Mouse (Mus musculus) midbrain, postnatal 0 days (tissue): ENCODE results near the gene Pin4. TPM values are rescaled to one million over a fixed set of nuclear protein-coding genes. Genes with fewer than 3 reads are reported as not detected.
A peak's percentile ranks its signal among the peaks of the same experiment; 100 is the strongest.

Experiments used
- ATAC-seq: fragments of 200-750 bp; cut with Nextera tagmentation; 2 replicates; pipeline ENCODE4 v1.8.0; 2017; ENCODE audit warnings: moderate number of reproducible peaks, mild to moderate bottlenecking, moderate TSS enrichment, moderate library complexity; ENCODE audit not compliant: low FRiP score
- DNase-seq: peaks from one replicate; pipeline ENCODE4 v3.0.0-alpha.2; 2015; ENCODE audit warnings: low spot score
- H3K27ac ChIP-seq: fragments of 300-500 bp; sonication (generic); 2 replicates; pipeline ENCODE4 v1.5.1; 2014; ENCODE audit warnings: low read depth, mild to moderate bottlenecking, low read length, mixed read lengths
- H3K27me3 ChIP-seq: fragments of 300-500 bp; sonication (generic); 2 replicates; pipeline ENCODE4 v1.6.1; 2014; ENCODE audit warnings: low read length, control low read depth, mixed read lengths; ENCODE audit not compliant: insufficient read depth
- H3K36me3 ChIP-seq: fragments of 300-500 bp; sonication (generic); 2 replicates; pipeline ENCODE4 v1.6.1; 2014; ENCODE audit warnings: low read length, control low read depth, mixed read lengths; ENCODE audit not compliant: insufficient read depth
- H3K4me1 ChIP-seq: fragments of 300-500 bp; sonication (generic); 2 replicates; pipeline ENCODE4 v1.6.1; 2014; ENCODE audit warnings: mild to moderate bottlenecking, control low read depth, antibody characterized with exemption, low read length, mixed read lengths; ENCODE audit not compliant: insufficient read depth
- H3K4me2 ChIP-seq: fragments of 300-500 bp; sonication (generic); 2 replicates; pipeline ENCODE4 v1.6.1; 2014; ENCODE audit warnings: low read depth, mild to moderate bottlenecking, low read length, mixed read lengths; ENCODE audit not compliant: poor library complexity, severe bottlenecking
- H3K4me3 ChIP-seq: fragments of 300-500 bp; sonication (generic); 2 replicates; pipeline ENCODE4 v1.5.1; 2014; ENCODE audit warnings: low read depth, mild to moderate bottlenecking, low read length, moderate library complexity
- H3K9ac ChIP-seq: fragments of 300-500 bp; sonication (generic); replicated peaks from 2 replicates; pipeline ENCODE4 v1.6.1; 2014; ENCODE audit warnings: mild to moderate bottlenecking, low read length, moderate library complexity, mixed read lengths; ENCODE audit not compliant: poor library complexity, severe bottlenecking
- H3K9me3 ChIP-seq: fragments of 300-500 bp; sonication (generic); 2 replicates; pipeline ENCODE4 v1.6.1; 2016; ENCODE audit warnings: low read length, control low read depth
- CTCF ChIP-seq: IDR thresholded peaks from 2 replicates; pipeline ENCODE4 v1.5.1; 2016; ENCODE audit warnings: antibody characterized with exemption, mild to moderate bottlenecking
- WGBS: fragments of 180-500 bp; shearing (Covaris S2); extraction: QIAGEN DNeasy Blood & Tissue Kit; methylation state at CpG from one replicate; pipeline ENCODE4 v1.1.7; 2014; 5-methylcytosine and 5-hydroxymethylcytosine counted together
- polyA plus RNA-seq: library from polyadenylated mRNA; unstranded; fragments of >200 nt; fragmentation: Nextera tagmentation; extraction: Ambion mirVana; gene quantifications from 2 replicates; pipeline ENCODE4 v1.2.1, GENCODE M21; 2015
- total RNA-seq: library from RNA; depleted of rRNA; stranded (reverse); fragments of >200 nt; gene quantifications from 2 replicates; pipeline ENCODE4 v1.2.3, GENCODE M21; 2014

Pin4 gene
- total and polyA plus RNA-seq, 2 experiments from 2014 or later = 17.8 to 54.6 TPM

DNA sequence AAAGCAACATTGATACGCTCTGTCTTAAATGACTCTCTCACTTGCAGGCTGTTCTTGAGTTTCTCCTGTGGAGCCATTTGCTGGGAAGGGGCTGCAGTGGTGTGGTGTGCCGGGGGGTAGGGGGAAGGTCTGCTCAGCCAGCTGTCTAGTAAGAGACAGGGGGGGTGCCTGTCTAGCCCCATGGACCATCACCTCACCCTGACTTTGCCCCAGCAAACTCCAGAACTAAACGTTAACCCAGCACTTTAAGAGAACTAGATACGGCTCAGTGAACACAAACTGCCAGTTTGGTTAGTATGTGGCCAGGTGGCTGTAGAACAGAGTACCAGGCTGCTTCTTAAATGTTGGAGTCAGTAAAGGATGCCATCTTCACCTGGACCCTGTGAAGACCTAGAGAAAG is 44.1 kb upstream of the Pin4 start:
- whole genome bisulfite sequencing = 80% methylated on average over 4 of the region's 4 CpGs
- no peak overlapping the region for H3K4me3 ChIP-seq
- H3K9ac ChIP-seq = no peak overlapping the region
- DNase-seq = no peak
- no peak overlapping the region for H3K4me2 ChIP-seq
- no peak for ATAC-seq
- no peaks in the 10 kb centered on the region for H3K4me1 ChIP-seq
- H3K36me3 ChIP-seq = peaks cover 5% of the 10 kb centered on the region; the same call in 1 of the 2 replicates
- no peaks in the 10 kb centered on the region for H3K27me3 ChIP-seq
- no peaks in the 10 kb centered on the region for H3K9me3 ChIP-seq
- H3K27ac ChIP-seq = no peak overlapping the region
- TF ChIP-seq CTCF = no peak

DNA sequence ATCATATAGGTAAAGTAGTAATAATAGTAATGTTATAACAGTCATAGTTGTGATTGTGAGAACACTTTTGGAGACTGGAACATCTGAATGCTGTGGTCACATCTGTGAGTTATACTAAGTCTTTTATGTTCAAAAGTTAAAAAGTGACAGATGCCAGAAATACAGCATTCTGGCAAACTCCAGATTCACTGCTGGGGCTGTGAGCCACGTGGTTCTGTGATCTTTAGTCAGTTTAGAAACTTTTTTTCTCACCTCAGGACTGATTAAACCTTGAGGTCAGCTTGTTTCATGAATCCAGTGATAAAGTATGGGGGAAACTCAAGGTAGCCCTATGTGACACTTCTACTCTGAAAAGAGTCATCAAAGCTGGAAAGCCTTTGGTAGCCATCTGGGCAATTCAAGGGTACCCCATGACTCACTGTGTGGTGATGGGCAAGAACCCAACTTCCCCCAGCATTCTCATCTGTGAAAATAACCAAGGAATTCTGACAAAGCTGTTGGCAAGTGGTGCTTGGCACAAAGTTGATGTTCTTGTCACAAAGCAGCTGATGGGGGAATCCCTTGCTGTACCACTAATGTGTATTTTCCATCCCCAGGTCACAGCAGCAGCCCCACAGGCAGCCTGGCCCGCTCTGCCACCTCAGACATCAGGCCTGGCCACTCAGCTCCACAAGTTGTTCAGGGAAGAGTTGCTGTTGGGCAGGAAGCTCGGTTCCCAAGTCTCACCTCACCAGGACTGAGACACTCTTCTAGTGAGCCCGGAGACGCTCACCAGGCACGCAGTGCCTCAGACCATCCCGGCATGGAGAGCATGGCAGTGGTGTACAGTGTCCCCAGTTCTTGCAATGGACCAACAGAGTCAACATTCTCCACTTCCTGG is 42.1 kb upstream of the Pin4 start:
- Histone ChIP-seq H3K4me2 (no peak overlapping the region), H3K27ac (no peak overlapping the region), H3K4me1 (no peaks in the 10 kb centered on the region), H3K36me3 (peaks cover 5% of the 10 kb centered on the region; the same call in 1 of the 2 replicates), H3K9ac (no peak overlapping the region), H3K4me3 (no peak overlapping the region), H3K9me3 (no peaks in the 10 kb centered on the region), H3K27me3 (no peaks in the 10 kb centered on the region)
- ATAC-seq = no peak
- no peak for DNase-seq
- TF ChIP-seq CTCF = no peak
- 85% methylated on average over 7 of the region's 7 CpGs for WGBS

DNA sequence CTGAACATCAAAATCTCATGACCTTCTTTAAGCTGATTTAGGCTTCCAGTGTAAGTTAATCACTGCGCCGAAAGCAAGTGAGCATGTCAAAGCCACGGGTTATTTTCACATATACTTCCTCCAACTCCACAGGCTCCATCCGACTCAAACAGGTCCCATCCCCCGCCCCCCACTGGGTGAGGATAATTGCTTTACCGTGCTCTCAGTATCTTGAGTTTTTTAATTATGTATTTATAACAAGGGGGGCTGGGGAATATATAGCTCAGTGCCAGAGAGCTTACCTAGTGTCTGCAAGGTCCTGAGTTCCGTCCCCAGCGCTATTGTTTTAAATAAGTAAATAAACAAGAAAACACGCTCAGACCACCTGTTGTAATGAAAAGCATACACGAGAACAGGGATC is 38.2 kb upstream of the Pin4 start:
- 41% methylated on average over 10 of the region's 10 CpGs for WGBS
- Histone ChIP-seq H3K9me3 (no peaks in the 10 kb centered on the region), H3K36me3 (peaks cover 5% of the 10 kb centered on the region; the same call in 1 of the 2 replicates), H3K4me2 (no peak overlapping the region), H3K4me1 (no peaks in the 10 kb centered on the region; the same call in 1 of the 2 replicates), H3K27me3 (no peaks in the 10 kb centered on the region; the same call in 1 of the 2 replicates), H3K27ac (peak overlapping the region; percentile 75; the same call in 1 of the 2 replicates), H3K9ac (no peak overlapping the region), H3K4me3 (no peak overlapping the region)
- DNase-seq (peak; percentile 27), ATAC-seq (peak; percentile 42; the same call in 1 of the 2 replicates)
- no peak for TF ChIP-seq CTCF

DNA sequence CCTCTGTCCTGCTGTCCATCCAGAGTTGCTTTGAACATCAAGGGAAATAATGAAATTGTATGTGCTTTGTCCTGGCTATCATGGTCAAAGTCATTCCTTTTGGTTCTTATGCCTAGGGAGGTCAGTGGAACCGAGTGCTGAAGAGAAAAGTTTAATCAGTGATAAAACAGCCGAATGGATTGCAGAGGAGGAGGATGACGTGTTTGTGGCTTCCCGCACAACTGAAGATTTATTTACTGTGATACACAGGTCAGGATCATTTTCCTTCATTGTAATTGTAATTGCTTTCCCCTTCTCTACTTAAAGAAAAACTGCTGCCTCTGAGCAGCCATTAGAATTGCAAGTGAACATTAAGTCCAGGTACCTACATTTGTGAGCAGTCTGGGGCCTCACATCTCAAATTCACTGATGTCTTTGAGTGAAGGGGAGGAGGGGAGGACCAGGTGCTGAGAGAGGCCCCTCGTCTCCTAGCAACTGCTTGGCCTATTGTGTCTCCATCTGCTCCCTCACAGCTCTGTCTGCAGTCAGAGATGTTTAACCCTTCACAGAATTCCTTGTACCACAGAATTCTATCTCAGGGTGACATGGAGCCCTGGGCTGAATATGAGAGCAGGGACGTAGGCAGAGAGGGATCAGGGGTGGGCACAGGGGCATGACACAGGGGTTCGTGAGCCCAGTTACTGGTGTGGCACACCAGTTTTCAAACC is 37.5 kb upstream of the Pin4 start:
- ATAC-seq = peak; percentile 85
- Histone ChIP-seq H3K9ac (no peak overlapping the region), H3K4me1 (no peaks in the 10 kb centered on the region; the same call in 1 of the 2 replicates), H3K27me3 (no peaks in the 10 kb centered on the region; the same call in 1 of the 2 replicates), H3K4me3 (no peak overlapping the region), H3K4me2 (no peak overlapping the region), H3K9me3 (no peaks in the 10 kb centered on the region), H3K27ac (peak overlapping the region; percentile 75), H3K36me3 (peaks cover 5% of the 10 kb centered on the region; the same call in 1 of the 2 replicates)
- peak; percentile 85 for DNase-seq
- 30% methylated on average over 7 of the region's 7 CpGs for WGBS
- no peak for TF ChIP-seq CTCF

DNA sequence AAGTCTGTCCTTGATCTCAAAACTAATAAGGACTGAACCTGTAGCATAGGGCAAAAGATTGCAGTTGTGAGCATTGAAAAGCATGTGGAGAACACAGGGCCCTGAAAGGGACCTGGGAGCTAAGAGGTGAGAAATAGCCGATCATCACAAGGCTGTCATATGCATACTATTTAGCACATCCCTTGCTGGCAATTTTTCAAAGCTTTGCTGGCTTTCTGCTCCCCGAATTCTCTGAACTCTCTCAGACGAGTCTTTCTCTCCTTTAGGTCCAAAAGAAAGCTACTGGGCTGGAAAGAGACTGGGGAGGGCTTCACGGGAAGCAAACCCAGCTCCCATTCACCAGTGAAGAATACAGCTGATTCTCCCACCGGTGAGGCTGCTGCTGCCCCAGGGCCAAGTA is 36.9 kb upstream of the Pin4 start:
- Histone ChIP-seq H3K27ac (peak overlapping the region; percentile 75), H3K9ac (no peak overlapping the region), H3K9me3 (no peaks in the 10 kb centered on the region), H3K4me1 (no peaks in the 10 kb centered on the region; the same call in 1 of the 2 replicates), H3K27me3 (no peaks in the 10 kb centered on the region; the same call in 1 of the 2 replicates), H3K4me3 (no peak overlapping the region), H3K36me3 (peaks cover 5% of the 10 kb centered on the region; the same call in 1 of the 2 replicates), H3K4me2 (no peak overlapping the region)
- TF ChIP-seq CTCF = no peak
- no peak for ATAC-seq
- WGBS = 19% methylated on average over 5 of the region's 5 CpGs
- peak; percentile 32 for DNase-seq
